23 mouse cellular contexts compared by ENCODE assay signal in genomic region chr2:86926557-86926956, GRCm38 (mm10). TPM values are rescaled to one million over a fixed set of nuclear protein-coding genes. Genes with fewer than 3 reads are reported as not detected.
DNase-seq lines count a peak whose midpoint lies in the region.
"Had no signal": no experiment of that assay in that cellular context is flagged by ENCODE, and none has a peak within 500 bp of the region (broad histone marks: within the 10 kb centered on the region; RNA-seq: fewer than 3 reads in every experiment).

No protein-coding gene starts in this region.

- DNase-seq in frontal cortex, postnatal 36 days (ENCODE audit: low spot score in 2 of 2) = peak; percentile 2 to 34
- DNase-seq in frontal cortex, postnatal 25 days (ENCODE audit: low spot score in 2 of 2) = no peak
- DNase-seq in left cerebral cortex, adult 9 months (ENCODE audit: low spot score in 2 of 2) = peak; percentile 3 to 23
- DNase-seq in left cerebral cortex, postnatal 36 days (ENCODE audit: low spot score in 2 of 2) = no peak
- DNase-seq in right cerebral cortex, adult 2 months (ENCODE audit: low spot score in 2 of 2) = peak; percentile 2 to 10
- DNase-seq in right cerebral cortex, postnatal 14 days = no peak
- DNase-seq in telencephalon, adult 2 months (ENCODE audit: low read depth, low spot score) = peak; percentile 38
- no peak for DNase-seq in heart, adult 8-10 months (ENCODE audit: low spot score)
- DNase-seq: adrenal gland, adult 2 months; adrenal gland, postnatal 14 days; cerebellum, adult 11-12 months; cerebellum, adult 8-10 months; cerebellum, postnatal 10 days; cerebellum, postnatal 36 days; embryo, embryonic 11 days; gastrocnemius, postnatal 25 days; heart, adult 18-20 months; heart, postnatal 14 days; heart, postnatal 4 days had no signal

- intact Hi-C loops in left cerebral cortex, postnatal 36 days (cut with DNase I) = no loop called here

RNA-seq across cellular contexts. Expression of gene Olfr1098, which starts 2.2 kb away (rescaled TPM):
- not detected for total RNA-seq in left cerebral cortex, postnatal 36 days (2021)
- total RNA-seq in heart, adult 8-10 months (2022) = not detected
- total RNA-seq: adrenal gland, adult 2 months; adrenal gland, postnatal 14 days; adrenal gland, postnatal 4 days; gastrocnemius, adult 8-10 months; gastrocnemius, postnatal 25 days; heart, adult 18-20 months; heart, postnatal 14 days; heart, postnatal 4 days; hindbrain, postnatal 0 days; MEL had no signal

RNA-seq across cellular contexts. Expression of gene Olfr1099, which starts 33.9 kb away (rescaled TPM):
- not detected for total RNA-seq in left cerebral cortex, postnatal 36 days (2021)
- not detected for total RNA-seq in heart, adult 8-10 months (2022)
- total RNA-seq: adrenal gland, adult 2 months; adrenal gland, postnatal 14 days; adrenal gland, postnatal 4 days; gastrocnemius, adult 8-10 months; gastrocnemius, postnatal 25 days; heart, adult 18-20 months; heart, postnatal 14 days; heart, postnatal 4 days; hindbrain, postnatal 0 days; MEL had no signal

RNA-seq across cellular contexts. Expression of gene Olfr1097, which starts 34.5 kb away (rescaled TPM):
- not detected for total RNA-seq in left cerebral cortex, postnatal 36 days (2021)
- total RNA-seq in heart, adult 8-10 months (2022) = not detected
- total RNA-seq: adrenal gland, adult 2 months; adrenal gland, postnatal 14 days; adrenal gland, postnatal 4 days; gastrocnemius, adult 8-10 months; gastrocnemius, postnatal 25 days; heart, adult 18-20 months; heart, postnatal 14 days; heart, postnatal 4 days; hindbrain, postnatal 0 days; MEL had no signal

RNA-seq across cellular contexts. Expression of gene Gm13723, which starts 52.0 kb away (rescaled TPM):
- total RNA-seq in left cerebral cortex, postnatal 36 days (2021) = not detected
- total RNA-seq in heart, adult 8-10 months (2022) = not detected
- total RNA-seq: adrenal gland, adult 2 months; adrenal gland, postnatal 14 days; adrenal gland, postnatal 4 days; gastrocnemius, adult 8-10 months; gastrocnemius, postnatal 25 days; heart, adult 18-20 months; heart, postnatal 14 days; heart, postnatal 4 days; hindbrain, postnatal 0 days; MEL had no signal

RNA-seq across cellular contexts. Expression of gene Olfr1100, which starts 53.2 kb away (rescaled TPM):
- total RNA-seq in left cerebral cortex, postnatal 36 days (2021) = not detected
- total RNA-seq in heart, adult 8-10 months (2022) = not detected
- total RNA-seq: adrenal gland, adult 2 months; adrenal gland, postnatal 14 days; adrenal gland, postnatal 4 days; gastrocnemius, adult 8-10 months; gastrocnemius, postnatal 25 days; heart, adult 18-20 months; heart, postnatal 14 days; heart, postnatal 4 days; hindbrain, postnatal 0 days; MEL had no signal

Comparison
In these comparisons a context has a peak if more than half of its experiments do, and no peak if none do; other contexts are left out.
1. DNase-seq: peak in frontal cortex, postnatal 36 days (2 of 2), left cerebral cortex, adult 9 months (2 of 2), right cerebral cortex, adult 2 months (2 of 2) and telencephalon, adult 2 months (single experiment); none in frontal cortex, postnatal 25 days (0 of 2), left cerebral cortex, postnatal 36 days (0 of 2), right cerebral cortex, postnatal 14 days (single experiment) and heart, adult 8-10 months (single experiment).